Mouse (Mus musculus) spleen, adult 2 months (tissue): Measurements from ENCODE around the gene Chn1.

Source experiments
- CTCF ChIP-seq: fragments of 200-500 bp; IDR thresholded peaks from 2 replicates; pipeline ENCODE4 v1.5.1; 2011; ENCODE audit warnings: mild to moderate bottlenecking, inconsistent platforms; ENCODE audit not compliant: insufficient read depth, insufficient read length, insufficient replicate concordance; ENCODE audit errors: extremely low read depth
- POLR2A ChIP-seq: fragments of 200-500 bp; IDR thresholded peaks from 2 replicates; pipeline ENCODE4 v1.6.1; 2011; ENCODE audit warnings: low read depth, low read length, inconsistent platforms

DNA sequence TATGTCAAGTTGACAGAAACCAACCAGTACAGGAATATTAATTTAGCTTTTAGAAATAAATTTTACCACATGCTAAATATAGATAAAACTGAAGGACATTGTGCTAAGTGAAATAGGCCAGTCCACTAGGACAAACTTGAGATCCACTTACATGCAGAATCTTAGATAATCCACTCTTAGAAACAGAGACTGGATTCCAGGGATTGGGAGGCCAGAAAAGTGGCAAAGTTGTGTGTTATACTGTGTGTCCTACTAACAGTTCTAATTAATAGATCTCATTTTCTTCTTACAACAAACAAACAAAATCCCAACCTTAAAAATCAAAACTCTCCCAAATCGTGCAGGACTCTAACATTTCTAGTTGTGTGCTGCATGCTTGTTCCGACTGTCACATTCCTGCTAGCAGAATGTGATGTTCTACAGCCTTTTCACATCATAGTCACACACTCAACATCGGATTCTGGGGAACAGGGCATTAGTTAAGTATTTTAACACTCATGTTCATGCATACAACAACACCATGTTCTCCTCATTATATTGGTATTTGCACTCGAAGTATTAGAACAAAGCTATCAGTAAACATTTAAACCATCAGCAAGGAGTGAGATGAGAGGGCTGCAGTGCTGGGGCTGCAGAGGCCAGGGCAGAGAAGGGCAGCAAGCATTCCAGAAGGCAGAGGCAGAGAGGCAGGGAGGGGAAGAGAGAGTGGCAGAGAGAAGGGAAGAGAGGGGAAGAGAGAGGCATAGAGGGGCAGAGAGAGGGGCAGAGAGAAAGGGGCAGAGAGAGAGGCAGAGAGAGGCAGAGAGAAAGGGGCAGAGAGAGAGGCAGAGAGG, 120.9 kb downstream of the Chn1 start:
- TF ChIP-seq CTCF (no peak), POLR2A (no peak)
